Mouse (Mus musculus) heart, adult 11 months (tissue): Measurements from ENCODE around the gene Anxa1.
A peak's percentile ranks its signal among the peaks of the same experiment; 100 is the strongest.

Source experiments
- DNase-seq: peaks from one replicate; pipeline ENCODE4 v3.0.0; 2022

The Anxa1 gene

GRCm38 (mm10) chr19:20370175-20370574 lies 20.6 kb downstream of the Anxa1 start:
- no peak for DNase-seq

DNA sequence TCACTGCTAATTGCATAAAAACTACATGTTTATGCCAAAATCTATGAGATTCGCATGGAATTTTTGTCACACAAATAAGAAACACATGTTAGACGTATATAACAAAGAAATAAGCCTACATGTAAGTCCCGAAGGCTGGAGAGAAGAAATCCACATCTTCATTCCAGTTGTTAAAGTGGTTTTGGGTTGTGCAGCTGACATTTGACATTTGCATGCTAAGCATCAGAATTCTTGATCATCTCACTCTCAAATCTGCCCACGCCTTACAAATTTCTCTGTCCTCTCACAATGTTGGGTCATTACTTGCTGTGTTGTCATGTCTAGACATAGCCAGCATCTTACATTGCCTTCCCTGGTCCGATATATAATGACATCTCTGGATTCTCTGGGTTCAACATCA lies 24.2 kb downstream of the Anxa1 start:
- no peak for DNase-seq

GRCm38 (mm10) chr19:20366010-20366409 lies 24.7 kb downstream of the Anxa1 start:
- peak; percentile 35 for DNase-seq

- DNase-seq: no peak
These were observed 25.4 kb downstream of the Anxa1 start for GRCm38 (mm10) chr19:20365364-20365763.

DNA sequence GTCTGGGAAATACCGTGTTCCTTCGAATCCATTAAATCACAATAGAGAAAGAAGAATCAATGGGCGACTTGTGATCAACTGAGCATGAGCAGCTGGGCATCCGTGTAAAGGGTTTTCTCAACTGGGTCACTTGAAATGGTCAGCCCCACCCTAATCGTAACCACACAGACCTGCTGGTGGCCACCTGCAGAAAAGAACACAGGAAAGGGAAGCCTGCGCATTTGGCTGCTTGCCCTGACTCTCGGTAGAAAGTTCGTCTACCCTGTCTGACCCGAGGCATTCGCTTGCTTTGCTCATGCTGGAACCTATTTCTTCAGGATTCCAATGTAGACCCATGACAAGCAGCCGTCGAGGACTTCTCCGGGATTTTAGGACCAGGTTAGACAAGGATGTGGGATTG lies 25.8 kb downstream of the Anxa1 start:
- DNase-seq: peak; percentile 87

- peak; percentile 59 for DNase-seq
These were observed 27.5 kb downstream of the Anxa1 start for GRCm38 (mm10) chr19:20363221-20363620.

- no peak for DNase-seq
These were observed 28.7 kb downstream of the Anxa1 start for GRCm38 (mm10) chr19:20361917-20362577.

DNA sequence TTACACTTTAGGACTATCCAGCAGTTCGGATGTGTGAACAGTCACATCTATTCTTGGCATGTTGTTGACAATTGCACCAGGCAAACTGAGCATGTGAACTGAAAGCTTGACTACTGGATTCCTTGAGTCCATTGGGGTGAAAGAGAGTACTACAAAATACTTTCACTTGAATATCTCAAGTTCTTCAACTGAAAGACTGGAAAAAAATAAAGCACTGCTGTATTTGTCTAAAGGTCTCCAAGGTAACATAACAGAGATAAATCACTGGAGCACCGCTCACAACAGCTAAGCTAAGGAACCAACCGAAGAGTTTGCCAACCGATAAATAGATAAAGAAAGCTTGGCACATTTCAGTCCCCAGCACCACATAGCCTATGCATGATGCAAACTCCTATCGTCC lies 32.1 kb downstream of the Anxa1 start:
- DNase-seq: no peak

DNA sequence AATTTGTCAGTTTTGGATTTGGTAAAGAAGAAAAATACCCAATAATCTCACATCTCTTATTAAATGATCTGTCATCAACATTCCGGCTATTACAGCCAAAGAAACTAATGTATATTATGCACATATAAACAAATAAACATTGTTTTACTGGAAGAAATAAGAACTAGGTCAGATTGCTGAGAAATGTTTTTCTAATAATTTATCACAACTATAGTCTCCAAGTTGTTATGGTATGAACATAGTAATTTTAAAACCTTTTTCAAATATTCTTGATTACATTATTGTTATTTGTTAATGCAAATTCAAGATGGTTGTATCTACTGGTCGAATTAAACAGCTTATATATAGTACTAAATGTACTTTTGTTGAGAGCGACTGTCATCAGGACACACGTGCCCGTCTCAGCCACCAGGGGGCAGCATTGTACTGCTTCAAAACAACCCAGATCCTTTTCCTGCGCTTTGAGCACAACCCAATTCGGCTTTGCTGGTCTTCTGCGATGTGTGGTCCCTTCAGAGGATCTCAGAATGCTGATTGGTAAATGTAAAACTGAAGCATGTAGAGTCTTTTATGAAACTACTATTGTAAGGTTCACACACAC lies 45.3 kb downstream of the Anxa1 start:
- DNase-seq: no peak

- DNase-seq: no peak
These were observed 46.0 kb downstream of the Anxa1 start for GRCm38 (mm10) chr19:20344511-20345316.

DNA sequence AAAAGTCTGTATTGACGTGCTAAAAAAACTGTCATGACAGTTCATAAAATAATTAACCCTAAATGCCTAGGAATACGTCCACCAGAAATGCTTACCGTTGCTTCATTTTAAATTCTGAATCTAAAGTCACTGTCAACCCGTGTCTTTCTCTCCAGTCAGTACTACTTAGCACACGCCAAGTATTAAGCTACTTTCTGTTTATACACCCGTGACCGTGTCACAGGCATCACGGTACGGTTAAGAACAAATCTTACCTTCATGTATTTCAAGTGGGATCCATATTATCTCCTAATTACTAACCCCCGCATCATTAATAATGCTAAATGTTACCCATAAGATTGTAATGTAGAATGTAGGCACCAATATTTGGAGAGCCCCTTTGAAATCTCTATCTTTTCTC lies 46.7 kb downstream of the Anxa1 start:
- no peak for DNase-seq
